Mouse (Mus musculus): Measurements from ENCODE around the gene Chst1.

Chst1 gene

GRCm38 (mm10) chr2:92599487-92600347 lies at the start of gene Chst1:
Gene Chst1, plus strand, starts transcription at chr2:92599707.
- no peak for DNase-seq

GRCm38 (mm10) chr2:92550051-92550450 lies 49.5 kb upstream of the Chst1 start:
- DNase-seq, result no peak

- DNase-seq, result no peak
Observed at GRCm38 (mm10) chr2:92554536-92554935, 45.0 kb upstream of the Chst1 start.

GRCm38 (mm10) chr2:92562930-92563329 lies 36.6 kb upstream of the Chst1 start:
- DNase-seq, result no peak

GRCm38 (mm10) chr2:92570623-92571022 lies 28.9 kb upstream of the Chst1 start:
- DNase-seq, result no peak

GRCm38 (mm10) chr2:92577824-92578223 lies 21.7 kb upstream of the Chst1 start:
- DNase-seq, result no peak

GRCm38 (mm10) chr2:92581302-92581701 lies 18.2 kb upstream of the Chst1 start:
- DNase-seq, result no peak

- no peak for DNase-seq
Observed at GRCm38 (mm10) chr2:92582596-92582995, 16.9 kb upstream of the Chst1 start.

- no peak for DNase-seq
Observed at GRCm38 (mm10) chr2:92587806-92588205, 11.7 kb upstream of the Chst1 start.

- DNase-seq, result no peak
Observed at GRCm38 (mm10) chr2:92594929-92595730, 4.4 kb upstream of the Chst1 start.

- no peak for DNase-seq
Observed at GRCm38 (mm10) chr2:92597291-92597690, 2.2 kb upstream of the Chst1 start.

- no peak for DNase-seq
Observed at GRCm38 (mm10) chr2:92598941-92599486, 493 bp upstream of the Chst1 start.

GRCm38 (mm10) chr2:92600348-92600670 lies 802 bp downstream of the Chst1 start:
- DNase-seq, result no peak

- no peak for DNase-seq
Observed at GRCm38 (mm10) chr2:92601246-92601645, 1.7 kb downstream of the Chst1 start.

- DNase-seq, result no peak
Observed at GRCm38 (mm10) chr2:92602073-92602472, 2.6 kb downstream of the Chst1 start.

GRCm38 (mm10) chr2:92603591-92603990 lies 4.1 kb downstream of the Chst1 start:
- no peak for DNase-seq

GRCm38 (mm10) chr2:92604565-92604964 lies 5.1 kb downstream of the Chst1 start:
- no peak for DNase-seq

- no peak for DNase-seq
Observed at GRCm38 (mm10) chr2:92605995-92606394, 6.5 kb downstream of the Chst1 start.

GRCm38 (mm10) chr2:92607153-92607552 lies 7.6 kb downstream of the Chst1 start:
- no peak for DNase-seq

GRCm38 (mm10) chr2:92607592-92607991 lies 8.1 kb downstream of the Chst1 start:
- DNase-seq, result no peak

GRCm38 (mm10) chr2:92608013-92608619 lies 8.6 kb downstream of the Chst1 start:
- DNase-seq, result no peak

GRCm38 (mm10) chr2:92608810-92609581 lies 9.5 kb downstream of the Chst1 start:
- peak; percentile 48 to 49 for DNase-seq

All from B cell, adult 2 months (primary cell).